Mouse (Mus musculus): ENCODE results near the gene Fads1. TPM values are rescaled to one million over a fixed set of nuclear protein-coding genes. Genes with fewer than 3 reads are reported as not detected.
A peak's percentile ranks its signal among the peaks of the same experiment; 100 is the strongest.

Gene Fads1
- polyA plus RNA-seq, 1 experiment from 2014 or later, result 104 TPM

DNA sequence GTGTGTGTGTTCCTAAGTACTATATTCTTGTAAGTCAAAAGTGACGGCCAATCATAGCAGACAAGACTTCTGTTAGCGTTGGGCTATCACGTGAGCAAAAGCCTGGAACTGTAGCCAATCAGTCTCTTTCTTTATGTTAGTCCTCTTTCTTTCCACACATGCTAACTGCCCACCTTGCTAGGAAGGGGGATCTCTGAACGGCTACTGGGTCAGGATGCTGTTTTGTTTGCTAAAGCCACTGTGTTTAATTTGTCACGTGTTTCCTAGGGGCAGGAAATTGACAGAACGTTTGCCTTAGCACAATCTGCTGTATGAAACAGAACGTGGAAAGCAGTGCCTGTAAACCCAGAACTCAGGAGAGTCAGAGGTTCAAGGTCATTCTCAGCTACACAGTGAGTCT, 546 bp upstream of the Fads1 start:
- Histone ChIP-seq H3K9me3 (no peaks in the 10 kb centered on the region), H3K4me1 (peaks cover 26% of the 10 kb centered on the region), H3K4me3 (peak overlapping the region; percentile 89), H3K9ac (peak overlapping the region; percentile 44; the same call in 1 of the 2 replicates), H3K27me3 (no peaks in the 10 kb centered on the region), H3K4me2 (peak overlapping the region; percentile 86), H3K27ac (peak overlapping the region; percentile 29; the same call in 1 of the 2 replicates), H3K36me3 (peaks cover 24% of the 10 kb centered on the region)
- ATAC-seq (ENCODE audit: insufficient number of reproducible peaks, insufficient read depth, low FRiP score, low TSS enrichment, low read depth), result no peak
- WGBS, result 35% methylated on average over 7 of the region's 7 CpGs

DNA sequence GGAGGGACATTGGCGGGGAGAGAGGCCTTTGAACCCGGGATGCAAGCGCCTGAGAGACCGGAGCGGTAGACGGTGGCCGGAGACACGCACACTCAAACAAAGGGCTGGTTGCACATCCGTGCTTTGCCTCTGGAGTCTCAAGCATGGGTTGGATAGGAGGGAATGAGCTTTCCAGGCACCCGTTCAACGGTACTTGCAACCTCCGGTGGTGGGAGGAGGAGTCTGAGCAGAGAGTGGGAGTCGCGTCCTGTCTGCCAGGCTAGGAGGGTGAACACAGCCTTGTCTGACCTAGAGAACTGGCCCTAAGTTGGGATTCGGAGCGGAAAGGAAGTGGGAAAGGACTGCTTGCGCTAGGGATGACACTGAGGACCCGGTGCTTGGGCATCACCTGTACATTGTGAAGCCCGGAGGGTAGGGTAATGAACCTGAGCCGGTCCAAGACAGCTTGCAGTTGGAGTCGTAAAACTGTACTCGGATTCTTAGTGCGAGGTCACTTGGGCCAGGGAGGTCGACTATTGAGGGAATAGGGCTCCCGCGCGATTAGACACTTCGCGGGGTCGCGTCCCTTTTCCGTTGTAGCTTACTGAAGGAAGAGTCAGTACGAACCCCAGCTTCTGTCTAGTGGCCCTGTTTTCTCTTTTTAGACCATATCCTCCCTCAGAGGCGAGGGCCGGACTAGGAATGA, 753 bp downstream of the Fads1 start:
- peak overlapping the region; percentile 95 for H3K27ac ChIP-seq
- peaks cover 37% of the 10 kb centered on the region for H3K4me1 ChIP-seq
- no peaks in the 10 kb centered on the region for H3K9me3 ChIP-seq
- WGBS, result 1% methylated on average over 35 of the region's 35 CpGs
- peak overlapping the region; percentile 86 for H3K4me2 ChIP-seq
- peaks cover 37% of the 10 kb centered on the region for H3K36me3 ChIP-seq
- H3K9ac ChIP-seq, result peak overlapping the region; percentile 92
- H3K4me3 ChIP-seq, result peak overlapping the region; percentile 89
- ATAC-seq (ENCODE audit: insufficient number of reproducible peaks, insufficient read depth, low FRiP score, low TSS enrichment, low read depth), result peak; percentile 45; the same call in 1 of the 2 replicates
- H3K27me3 ChIP-seq, result no peaks in the 10 kb centered on the region

DNA sequence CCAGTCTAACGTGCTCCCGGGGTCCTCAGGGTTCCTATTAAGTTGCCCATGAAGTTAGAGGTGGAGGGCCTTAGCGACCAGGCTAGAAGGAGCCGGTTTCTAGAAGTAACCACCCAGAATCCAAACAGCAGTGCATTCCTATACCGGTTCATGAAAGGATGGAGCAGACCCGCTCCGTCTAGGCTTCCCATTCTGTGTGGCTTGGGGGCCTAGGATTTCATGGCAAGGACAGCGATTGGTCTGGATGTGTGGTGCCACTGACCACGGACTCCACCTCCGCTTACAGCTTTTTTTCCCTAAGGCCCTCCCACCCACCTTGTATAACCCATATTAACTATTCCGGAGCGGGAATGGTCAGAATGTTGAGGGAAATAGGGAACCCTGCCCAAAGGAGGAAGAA, 1.4 kb downstream of the Fads1 start:
- H3K4me1 ChIP-seq, result peaks cover 39% of the 10 kb centered on the region
- H3K36me3 ChIP-seq, result peaks cover 43% of the 10 kb centered on the region
- peak overlapping the region; percentile 92 for H3K9ac ChIP-seq
- H3K27ac ChIP-seq, result peak overlapping the region; percentile 95
- H3K27me3 ChIP-seq, result no peaks in the 10 kb centered on the region
- 10% methylated on average over 12 of the region's 12 CpGs for WGBS
- H3K4me3 ChIP-seq, result peak overlapping the region; percentile 89
- ATAC-seq (ENCODE audit: insufficient number of reproducible peaks, insufficient read depth, low FRiP score, low TSS enrichment, low read depth), result no peak
- no peaks in the 10 kb centered on the region for H3K9me3 ChIP-seq
- H3K4me2 ChIP-seq, result peak overlapping the region; percentile 86

GRCm38 (mm10) chr19:10185876-10186275, 3.2 kb downstream of the Fads1 start:
- H3K27ac ChIP-seq, result no peak overlapping the region
- H3K4me3 ChIP-seq, result no peak overlapping the region
- no peak overlapping the region for H3K9ac ChIP-seq
- peaks cover 39% of the 10 kb centered on the region for H3K4me1 ChIP-seq
- no peaks in the 10 kb centered on the region for H3K27me3 ChIP-seq
- no peaks in the 10 kb centered on the region for H3K9me3 ChIP-seq
- no peak for ATAC-seq (ENCODE audit: insufficient number of reproducible peaks, insufficient read depth, low FRiP score, low TSS enrichment, low read depth)
- 93% methylated on average over 3 of the region's 3 CpGs for WGBS
- H3K36me3 ChIP-seq, result peaks cover 61% of the 10 kb centered on the region
- H3K4me2 ChIP-seq, result no peak overlapping the region

GRCm38 (mm10) chr19:10186569-10186968, 3.9 kb downstream of the Fads1 start:
- Histone ChIP-seq H3K4me1 (peaks cover 39% of the 10 kb centered on the region), H3K27ac (no peak overlapping the region), H3K36me3 (peaks cover 68% of the 10 kb centered on the region), H3K9ac (no peak overlapping the region), H3K4me3 (no peak overlapping the region), H3K9me3 (no peaks in the 10 kb centered on the region), H3K4me2 (no peak overlapping the region), H3K27me3 (no peaks in the 10 kb centered on the region)
- ATAC-seq (ENCODE audit: insufficient number of reproducible peaks, insufficient read depth, low FRiP score, low TSS enrichment, low read depth), result no peak
- 88% methylated on average over 8 of the region's 8 CpGs for WGBS

- no peak overlapping the region for H3K4me3 ChIP-seq
- peaks cover 86% of the 10 kb centered on the region for H3K36me3 ChIP-seq
Measured at GRCm38 (mm10) chr19:10188281-10188811, 5.7 kb downstream of the Fads1 start.

DNA sequence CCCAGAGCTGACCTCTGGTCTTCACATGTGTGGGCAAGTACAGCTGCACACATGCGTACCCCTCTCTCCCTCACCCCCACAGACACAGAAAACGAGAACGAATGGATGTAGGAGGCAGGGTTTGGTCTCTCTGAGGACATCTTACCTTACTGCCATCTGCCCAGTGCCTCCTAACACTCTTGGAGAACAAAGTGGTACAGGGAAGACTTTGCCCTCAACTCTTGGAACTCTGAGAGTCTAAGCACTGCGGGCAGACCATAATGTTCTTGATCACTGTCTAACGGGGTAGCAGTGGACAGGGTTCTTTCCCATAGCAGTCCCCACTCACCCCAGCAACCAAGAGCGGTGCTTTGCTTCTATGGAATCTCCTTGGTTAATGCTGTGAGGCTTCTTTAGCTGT, 6.3 kb downstream of the Fads1 start:
- no peak overlapping the region for H3K9ac ChIP-seq
- H3K4me3 ChIP-seq, result no peak overlapping the region
- peaks cover 31% of the 10 kb centered on the region for H3K4me1 ChIP-seq
- WGBS, result 95% methylated on average over 6 of the region's 6 CpGs
- ATAC-seq (ENCODE audit: insufficient number of reproducible peaks, insufficient read depth, low FRiP score, low TSS enrichment, low read depth), result no peak
- no peaks in the 10 kb centered on the region for H3K9me3 ChIP-seq
- peaks cover 93% of the 10 kb centered on the region for H3K36me3 ChIP-seq
- no peak overlapping the region for H3K4me2 ChIP-seq
- H3K27me3 ChIP-seq, result no peaks in the 10 kb centered on the region
- H3K27ac ChIP-seq, result no peak overlapping the region

More at GRCm38 (mm10) chr19:10188281-10188811, 5.7 kb downstream of the Fads1 start:
- peak overlapping the region; percentile 16; the same call in 1 of the 2 replicates for H3K9ac ChIP-seq
- ATAC-seq (ENCODE audit: insufficient number of reproducible peaks, insufficient read depth, low FRiP score, low TSS enrichment, low read depth), result no peak
- WGBS, result 55% methylated on average over 10 of the region's 10 CpGs
- H3K27me3 ChIP-seq, result no peaks in the 10 kb centered on the region
- H3K9me3 ChIP-seq, result no peaks in the 10 kb centered on the region
- H3K4me2 ChIP-seq, result no peak overlapping the region
- peak overlapping the region; percentile 48; the same call in 1 of the 2 replicates for H3K27ac ChIP-seq
- H3K4me1 ChIP-seq, result peaks cover 35% of the 10 kb centered on the region

GRCm38 (mm10) chr19:10189940-10190339, 7.3 kb downstream of the Fads1 start:
- WGBS, result 91% methylated on average over 8 of the region's 8 CpGs
- H3K4me2 ChIP-seq, result no peak overlapping the region
- H3K27me3 ChIP-seq, result no peaks in the 10 kb centered on the region
- peaks cover 22% of the 10 kb centered on the region for H3K4me1 ChIP-seq
- peaks cover 100% of the 10 kb centered on the region for H3K36me3 ChIP-seq
- ATAC-seq (ENCODE audit: insufficient number of reproducible peaks, insufficient read depth, low FRiP score, low TSS enrichment, low read depth), result no peak
- H3K9me3 ChIP-seq, result no peaks in the 10 kb centered on the region
- H3K27ac ChIP-seq, result no peak overlapping the region
- no peak overlapping the region for H3K4me3 ChIP-seq
- no peak overlapping the region for H3K9ac ChIP-seq

DNA sequence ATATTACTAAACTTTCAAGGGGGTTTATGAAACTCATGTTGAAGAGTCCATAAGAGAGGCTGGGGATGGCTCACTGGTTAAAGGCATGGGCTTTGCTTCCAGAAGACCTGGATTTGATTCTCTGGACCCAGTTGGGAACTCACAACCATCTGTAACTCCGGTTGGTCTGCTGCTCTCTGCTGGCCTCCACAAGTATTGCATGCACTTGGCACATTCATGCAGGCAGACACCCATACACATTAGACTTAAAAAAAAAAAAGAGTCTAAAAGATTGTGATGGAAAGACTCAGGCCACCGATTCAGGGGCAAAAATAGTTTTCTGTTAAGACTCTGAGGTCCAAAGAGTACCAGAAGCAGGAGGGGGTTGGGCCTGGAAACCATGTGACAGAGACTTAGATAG, 8.1 kb downstream of the Fads1 start:
- H3K4me1 ChIP-seq, result peaks cover 15% of the 10 kb centered on the region
- no peak for ATAC-seq (ENCODE audit: insufficient number of reproducible peaks, insufficient read depth, low FRiP score, low TSS enrichment, low read depth)
- H3K4me2 ChIP-seq, result no peak overlapping the region
- no peaks in the 10 kb centered on the region for H3K27me3 ChIP-seq
- H3K9ac ChIP-seq, result no peak overlapping the region
- WGBS, result 45% methylated on average over 2 of the region's 2 CpGs
- peaks cover 100% of the 10 kb centered on the region for H3K36me3 ChIP-seq
- no peak overlapping the region for H3K27ac ChIP-seq
- H3K9me3 ChIP-seq, result no peaks in the 10 kb centered on the region
- H3K4me3 ChIP-seq, result no peak overlapping the region

GRCm38 (mm10) chr19:10191326-10191725, 8.6 kb downstream of the Fads1 start:
- Histone ChIP-seq H3K4me1 (peaks cover 15% of the 10 kb centered on the region), H3K9ac (no peak overlapping the region), H3K27ac (no peak overlapping the region), H3K36me3 (peaks cover 100% of the 10 kb centered on the region), H3K27me3 (no peaks in the 10 kb centered on the region), H3K4me2 (no peak overlapping the region), H3K9me3 (no peaks in the 10 kb centered on the region), H3K4me3 (no peak overlapping the region)
- no peak for ATAC-seq (ENCODE audit: insufficient number of reproducible peaks, insufficient read depth, low FRiP score, low TSS enrichment, low read depth)
- WGBS, result 70% methylated on average over 7 of the region's 7 CpGs

GRCm38 (mm10) chr19:10194337-10194736, 11.6 kb downstream of the Fads1 start:
- WGBS, result 86% methylated on average over 11 of the region's 11 CpGs
- no peaks in the 10 kb centered on the region for H3K4me1 ChIP-seq
- no peak for ATAC-seq (ENCODE audit: insufficient number of reproducible peaks, insufficient read depth, low FRiP score, low TSS enrichment, low read depth)
- no peaks in the 10 kb centered on the region for H3K27me3 ChIP-seq
- H3K9ac ChIP-seq, result no peak overlapping the region
- H3K27ac ChIP-seq, result no peak overlapping the region
- H3K4me2 ChIP-seq, result no peak overlapping the region
- H3K36me3 ChIP-seq, result peaks cover 86% of the 10 kb centered on the region
- no peak overlapping the region for H3K4me3 ChIP-seq
- no peaks in the 10 kb centered on the region for H3K9me3 ChIP-seq

DNA sequence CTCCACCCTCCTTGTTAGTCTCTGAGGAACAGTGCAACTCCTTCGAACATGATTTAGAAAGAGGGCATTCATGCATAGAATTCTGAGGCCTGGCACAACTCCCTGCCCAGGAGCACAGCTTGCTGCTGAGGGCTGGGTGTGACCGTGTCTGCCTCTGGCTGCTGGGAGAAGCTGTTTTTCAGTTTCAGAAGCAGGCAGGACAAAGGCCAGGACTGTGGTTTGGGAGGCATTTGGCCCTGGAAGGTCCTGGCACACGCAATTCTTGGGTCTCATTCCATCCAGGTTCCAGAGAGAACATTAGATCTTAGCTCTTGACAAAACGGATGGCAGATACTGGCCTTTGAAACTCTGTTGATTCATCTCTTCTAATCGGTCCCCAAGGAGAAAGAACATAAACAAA, 12.6 kb downstream of the Fads1 start:
- peaks cover 86% of the 10 kb centered on the region for H3K36me3 ChIP-seq
- H3K4me1 ChIP-seq, result no peaks in the 10 kb centered on the region
- no peak overlapping the region for H3K27ac ChIP-seq
- WGBS, result 75% methylated on average over 5 of the region's 5 CpGs
- no peaks in the 10 kb centered on the region for H3K27me3 ChIP-seq
- H3K9me3 ChIP-seq, result no peaks in the 10 kb centered on the region
- H3K4me3 ChIP-seq, result no peak overlapping the region
- no peak overlapping the region for H3K4me2 ChIP-seq
- no peak overlapping the region for H3K9ac ChIP-seq
- no peak for ATAC-seq (ENCODE audit: insufficient number of reproducible peaks, insufficient read depth, low FRiP score, low TSS enrichment, low read depth)

Data from embryonic facial prominence, embryonic 13.5 days (tissue).